Mouse (Mus musculus) midbrain, embryonic 16.5 days (tissue): Measurements from ENCODE around the gene Myh15. TPM values are rescaled to one million over a fixed set of nuclear protein-coding genes. Genes with fewer than 3 reads are reported as not detected.
"Not testable (repeated sequence)": the region's sequence is repeated elsewhere in the genome, so short reads cannot be mapped to it uniquely, and the experiment has no call there.

Experiments
- ATAC-seq: fragments of 200-750 bp; cut with Nextera tagmentation; 2 replicates; pipeline ENCODE4 v1.8.0; 2017; ENCODE audit warnings: moderate TSS enrichment
- H3K27ac ChIP-seq: fragments of 300-500 bp; sonication (generic); 2 replicates; pipeline ENCODE4 v1.5.1; 2014; ENCODE audit warnings: mild to moderate bottlenecking, low read length, mixed read lengths
- H3K27me3 ChIP-seq: fragments of 300-500 bp; sonication (generic); 2 replicates; pipeline ENCODE4 v1.6.1; 2014; ENCODE audit warnings: low read depth, low read length, mixed read lengths; ENCODE audit not compliant: control insufficient read depth, insufficient read depth
- H3K36me3 ChIP-seq: fragments of 300-500 bp; sonication (generic); 2 replicates; pipeline ENCODE4 v1.6.1; 2014; ENCODE audit warnings: mild to moderate bottlenecking, low read length, moderate library complexity, mixed read lengths; ENCODE audit not compliant: control insufficient read depth, insufficient read depth
- H3K4me1 ChIP-seq: fragments of 300-500 bp; sonication (generic); 2 replicates; pipeline ENCODE4 v1.6.1; 2014; ENCODE audit warnings: mild to moderate bottlenecking, low read length, mixed read lengths; ENCODE audit not compliant: control insufficient read depth, insufficient read depth
- H3K4me2 ChIP-seq: fragments of 300-500 bp; sonication (generic); 2 replicates; pipeline ENCODE4 v1.6.1; 2014; ENCODE audit warnings: mild to moderate bottlenecking, low read length, mixed read lengths
- H3K4me3 ChIP-seq: fragments of 300-500 bp; sonication (generic); 2 replicates; pipeline ENCODE4 v1.5.1; 2014; ENCODE audit warnings: low read depth, mild to moderate bottlenecking, low read length, moderate library complexity, mixed read lengths
- H3K9ac ChIP-seq: fragments of 300-500 bp; sonication (generic); 2 replicates; pipeline ENCODE4 v1.6.1; 2014; ENCODE audit warnings: low read depth, low read length, mixed read lengths
- H3K9me3 ChIP-seq: fragments of 300-500 bp; sonication (generic); replicated peaks from 2 replicates; pipeline ENCODE4 v1.6.1; 2014; ENCODE audit warnings: mild to moderate bottlenecking, low read length, mixed read lengths; ENCODE audit not compliant: control insufficient read depth, poor library complexity, severe bottlenecking
- WGBS: fragments of 180-500 bp; shearing (Covaris S2); extraction: QIAGEN DNeasy Blood & Tissue Kit; methylation state at CpG from one replicate; pipeline ENCODE4 v1.1.7; 2014; 5-methylcytosine and 5-hydroxymethylcytosine counted together
- polyA plus RNA-seq: library from polyadenylated mRNA; unstranded; fragments of >200 nt; fragmentation: Nextera tagmentation; extraction: Ambion mirVana; gene quantifications from 2 replicates; pipeline ENCODE4 v1.2.1, GENCODE M21; 2015

The Myh15 gene
- polyA plus RNA-seq, 1 experiment from 2014 or later: 0.05 TPM

DNA sequence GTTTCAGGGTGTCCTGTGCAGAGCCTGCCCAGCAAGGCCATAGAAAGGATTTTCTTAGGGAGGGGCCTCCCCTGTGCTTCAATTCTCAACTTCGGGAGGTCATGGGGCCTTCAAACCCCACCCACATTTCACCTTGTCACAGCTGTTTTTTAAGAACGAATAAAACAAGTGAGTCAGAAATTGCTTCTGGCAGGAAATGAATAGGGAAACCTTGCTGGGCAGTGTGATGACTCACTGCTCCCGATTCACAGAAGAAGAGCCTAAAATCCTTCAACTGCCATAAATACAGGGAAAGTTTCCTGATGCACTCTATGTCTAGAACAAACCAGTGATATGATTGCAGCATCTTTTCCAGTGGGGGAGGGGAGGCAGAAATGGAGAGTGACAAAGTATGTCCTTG is 140.7 kb downstream of the Myh15 start:
- no peaks in the 10 kb centered on the region for H3K36me3 ChIP-seq
- H3K4me2 ChIP-seq: no peak overlapping the region
- no peak overlapping the region for H3K27ac ChIP-seq
- H3K4me1 ChIP-seq: no peaks in the 10 kb centered on the region
- WGBS: 70% methylated on average over 3 of the region's 3 CpGs
- H3K9me3 ChIP-seq: no peaks in the 10 kb centered on the region
- H3K27me3 ChIP-seq: no peaks in the 10 kb centered on the region
- ATAC-seq: no peak
- no peak overlapping the region for H3K4me3 ChIP-seq
- no peak overlapping the region for H3K9ac ChIP-seq

DNA sequence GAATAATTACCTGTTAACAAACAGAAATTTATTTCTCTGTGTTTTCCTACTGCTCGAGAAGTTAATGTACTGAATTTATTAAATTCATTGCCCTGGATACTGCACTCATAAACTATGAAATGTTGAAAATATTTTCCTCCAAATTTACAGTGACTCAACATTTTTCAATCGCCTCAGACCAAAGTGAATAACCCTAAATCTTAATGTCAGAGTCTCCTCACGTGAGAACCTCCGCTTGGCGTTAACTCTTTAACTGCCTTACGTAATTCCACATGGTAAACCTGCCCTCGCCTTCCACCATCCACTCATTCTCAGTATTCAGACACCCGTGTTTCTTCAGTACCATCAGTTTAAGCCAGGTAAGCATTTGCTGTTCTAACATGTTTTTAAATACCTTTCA is 166.4 kb downstream of the Myh15 start:
- Histone ChIP-seq H3K4me2 (no peak overlapping the region), H3K9me3 (no peaks in the 10 kb centered on the region), H3K4me3 (no peak overlapping the region), H3K4me1 (no peaks in the 10 kb centered on the region), H3K27ac (no peak overlapping the region), H3K9ac (no peak overlapping the region), H3K27me3 (no peaks in the 10 kb centered on the region), H3K36me3 (no peaks in the 10 kb centered on the region)
- ATAC-seq: no peak
- WGBS: 75% methylated on average over 8 of the region's 8 CpGs

DNA sequence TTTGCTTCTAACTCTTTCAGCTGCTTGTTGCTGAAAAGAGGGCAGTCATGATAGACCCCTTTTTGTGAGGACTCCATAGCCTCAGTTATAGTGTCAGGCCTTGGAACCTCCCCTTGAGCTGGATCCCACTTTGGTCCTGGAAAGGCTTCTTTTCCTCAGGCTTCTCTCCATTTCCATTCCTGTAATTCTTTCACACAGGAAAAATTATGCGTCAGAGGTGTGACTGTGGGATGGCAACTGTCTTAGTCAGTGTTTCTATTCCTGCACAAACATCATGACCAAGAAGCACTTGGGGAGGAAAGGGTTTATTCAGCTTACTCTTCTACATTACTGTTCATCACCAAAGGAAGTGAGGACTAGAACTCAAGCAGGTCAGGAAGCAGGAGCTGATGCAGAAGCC is 186.2 kb downstream of the Myh15 start:
- not testable (repeated sequence) for ATAC-seq, H3K36me3 ChIP-seq
- WGBS: 100% methylated on average over 1 of the region's 1 CpGs

More for the DNA sequence above, 186.2 kb downstream of the Myh15 start:
- not testable (repeated sequence) for H3K27me3 ChIP-seq, H3K27ac ChIP-seq, H3K9me3 ChIP-seq, H3K4me1 ChIP-seq, H3K4me2 ChIP-seq, H3K4me3 ChIP-seq, H3K9ac ChIP-seq

Other genes with a start within 250 kb of the Myh15 start
- not detected in 2 replicates for gene Retnlb, start 240.6 kb upstream of the Myh15 start, polyA plus RNA-seq
- not detected in 2 replicates for gene Retnla, start 214.9 kb upstream of the Myh15 start, polyA plus RNA-seq
- not detected in 2 replicates for gene Retnlg, start 184.9 kb upstream of the Myh15 start, polyA plus RNA-seq
- 59.2 and 62.8 TPM in 2 replicates for gene Dzip3, start 63.3 kb upstream of the Myh15 start, polyA plus RNA-seq
- gene Cip2a, start 63.3 kb upstream of the Myh15 start, polyA plus RNA-seq: 5.3 and 6.7 TPM in 2 replicates